Mouse (Mus musculus) thymus, postnatal 36 days (tissue): Measurements from ENCODE around the gene Atxn1.

Experiments
- DNase-seq, 2 experiments: peaks; one replicate each; pipeline ENCODE4 v3.0.0; 2022; ENCODE audit warnings: mixed read lengths in 2 of 2

Atxn1 gene

GRCm38 (mm10) chr13:45559258-45559657, 405.6 kb downstream of the Atxn1 start:
- no peak for DNase-seq

- DNase-seq = no peak
Observed at GRCm38 (mm10) chr13:45558367-45558766, 406.4 kb downstream of the Atxn1 start.

- no peak for DNase-seq
Observed at GRCm38 (mm10) chr13:45553674-45554073, 411.1 kb downstream of the Atxn1 start.

GRCm38 (mm10) chr13:45547549-45547948, 417.3 kb downstream of the Atxn1 start:
- DNase-seq = no peak

- DNase-seq = no peak
Observed at GRCm38 (mm10) chr13:45546946-45547345, 417.9 kb downstream of the Atxn1 start.

- no peak for DNase-seq
Observed at GRCm38 (mm10) chr13:45545974-45546373, 418.8 kb downstream of the Atxn1 start.

- DNase-seq = peak; percentile 37 to 43
Observed at GRCm38 (mm10) chr13:45539205-45539568, 425.6 kb downstream of the Atxn1 start.

GRCm38 (mm10) chr13:45538532-45539204, 426.1 kb downstream of the Atxn1 start:
- DNase-seq = peak in 1 of 2 experiments; percentile 3

- DNase-seq = no peak
Observed at GRCm38 (mm10) chr13:45538091-45538490, 426.7 kb downstream of the Atxn1 start.

GRCm38 (mm10) chr13:45537110-45537509, 427.7 kb downstream of the Atxn1 start:
- no peak for DNase-seq

GRCm38 (mm10) chr13:45535731-45536453, 428.9 kb downstream of the Atxn1 start:
- DNase-seq = no peak

- DNase-seq = no peak
Observed at GRCm38 (mm10) chr13:45530754-45531153, 434.1 kb downstream of the Atxn1 start.

- DNase-seq = no peak
Observed at GRCm38 (mm10) chr13:45528787-45529186, 436.0 kb downstream of the Atxn1 start.

GRCm38 (mm10) chr13:45527232-45527964, 437.4 kb downstream of the Atxn1 start:
- no peak for DNase-seq

- no peak for DNase-seq
Observed at GRCm38 (mm10) chr13:45526230-45526629, 438.6 kb downstream of the Atxn1 start.

- no peak for DNase-seq
Observed at GRCm38 (mm10) chr13:45524791-45525435, 439.9 kb downstream of the Atxn1 start.

- no peak for DNase-seq
Observed at GRCm38 (mm10) chr13:45524305-45524704, 440.5 kb downstream of the Atxn1 start.

GRCm38 (mm10) chr13:45516501-45517393, 448.1 kb downstream of the Atxn1 start:
- no peak for DNase-seq

GRCm38 (mm10) chr13:45514832-45515422, 449.9 kb downstream of the Atxn1 start:
- DNase-seq = no peak

GRCm38 (mm10) chr13:45514115-45514514, 450.7 kb downstream of the Atxn1 start:
- no peak for DNase-seq
